Mouse (Mus musculus) intestine, postnatal 0 days (tissue): Measurements from ENCODE around the gene Xkr7. TPM values are rescaled to one million over a fixed set of nuclear protein-coding genes. Genes with fewer than 3 reads are reported as not detected.

Experiments
- ATAC-seq: fragments of 200-750 bp; cut with Nextera tagmentation; 2 replicates; pipeline ENCODE4 v1.8.0; 2017; ENCODE audit warnings: mild to moderate bottlenecking, moderate TSS enrichment, moderate library complexity
- H3K27ac ChIP-seq: fragments of 300-500 bp; sonication (generic); 2 replicates; pipeline ENCODE4 v1.5.1; 2014; ENCODE audit warnings: mild to moderate bottlenecking, low read depth, low read length, moderate library complexity
- H3K27me3 ChIP-seq: fragments of 300-500 bp; sonication (generic); replicated peaks from 2 replicates; pipeline ENCODE4 v1.6.1; 2014; ENCODE audit warnings: low read length, mixed read lengths; ENCODE audit not compliant: control insufficient read depth, insufficient read depth
- H3K36me3 ChIP-seq: fragments of 300-500 bp; sonication (generic); 2 replicates; pipeline ENCODE4 v1.6.1; 2014; ENCODE audit warnings: mild to moderate bottlenecking, moderate library complexity; ENCODE audit not compliant: control insufficient read depth, insufficient read depth
- H3K4me1 ChIP-seq: fragments of 300-500 bp; sonication (generic); replicated peaks from 2 replicates; pipeline ENCODE4 v1.6.1; 2014; ENCODE audit warnings: antibody characterized with exemption, low read length, mixed read lengths; ENCODE audit not compliant: control insufficient read depth, insufficient read depth
- H3K4me2 ChIP-seq: fragments of 300-500 bp; sonication (generic); replicated peaks from 2 replicates; pipeline ENCODE4 v1.6.1; 2014; ENCODE audit warnings: low read depth, mild to moderate bottlenecking, moderate library complexity
- H3K4me3 ChIP-seq: fragments of 300-500 bp; sonication (generic); 2 replicates; pipeline ENCODE4 v1.5.1; 2014; ENCODE audit warnings: low read depth, low read length
- H3K9ac ChIP-seq: fragments of 300-500 bp; sonication (generic); 2 replicates; pipeline ENCODE4 v1.6.1; 2014; ENCODE audit warnings: mild to moderate bottlenecking, low read depth, low read length
- H3K9me3 ChIP-seq: fragments of 300-500 bp; sonication (generic); 2 replicates; pipeline ENCODE4 v1.6.1; 2016; ENCODE audit warnings: mixed run types; ENCODE audit not compliant: control insufficient read depth
- CTCF ChIP-seq: sonication (generic); IDR thresholded peaks from 2 replicates; pipeline ENCODE4 v1.5.1; 2016; ENCODE audit warnings: low read depth, mild to moderate bottlenecking, control low read depth, antibody characterized with exemption, moderate library complexity
- whole genome bisulfite sequencing: fragments of 180-500 bp; shearing (Covaris S2); extraction: QIAGEN DNeasy Blood & Tissue Kit; methylation state at CpG from one replicate; pipeline ENCODE4 v1.1.7; 2014; 5-methylcytosine and 5-hydroxymethylcytosine counted together
- polyA plus RNA-seq: library from polyadenylated mRNA; unstranded; fragments of >200 nt; fragmentation: Nextera tagmentation; extraction: Ambion mirVana; gene quantifications from 2 replicates; pipeline ENCODE4 v1.2.1, GENCODE M21; 2015

The Xkr7 gene
- polyA plus RNA-seq, 1 experiment from 2014 or later: not detected

DNA sequence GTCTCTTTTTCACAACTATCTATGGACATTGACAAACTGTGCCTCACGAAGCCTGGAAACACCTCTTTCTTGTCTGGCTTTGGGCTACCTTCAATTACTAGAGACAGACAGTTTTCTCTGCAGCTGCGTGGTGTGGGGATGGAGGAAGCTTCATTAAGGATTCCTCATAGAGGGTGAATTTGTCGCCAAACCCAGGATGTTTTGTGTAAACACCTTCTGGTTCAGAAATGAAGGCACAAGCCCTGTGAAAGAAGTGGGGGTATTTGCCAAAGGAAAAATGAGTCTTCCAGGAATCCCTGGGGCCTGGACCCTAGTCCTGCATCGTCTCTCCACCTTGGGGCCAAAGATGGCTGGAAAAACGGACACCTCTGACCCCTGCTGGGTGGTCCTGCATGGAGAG lies 14.9 kb upstream of the Xkr7 start:
- 39% methylated on average over 5 of the region's 5 CpGs for WGBS
- ATAC-seq: no peak
- Histone ChIP-seq H3K9me3 (no peaks in the 10 kb centered on the region), H3K27me3 (0 out of 2 replicates have a peak, but pooled peaks cover 5% of the 10 kb centered on the region), H3K9ac (no peak overlapping the region), H3K4me3 (no peak overlapping the region), H3K36me3 (peaks cover 3% of the 10 kb centered on the region; the same call in 1 of the 2 replicates), H3K27ac (no peak overlapping the region), H3K4me1 (peaks cover 7% of the 10 kb centered on the region), H3K4me2 (no peak overlapping the region)
- TF ChIP-seq CTCF: no peak

- Histone ChIP-seq H3K4me1 (peaks cover 2% of the 10 kb centered on the region), H3K9me3 (no peaks in the 10 kb centered on the region), H3K4me2 (no peak overlapping the region), H3K27ac (no peak overlapping the region), H3K4me3 (no peak overlapping the region), H3K9ac (no peak overlapping the region), H3K27me3 (0 out of 2 replicates have a peak, but pooled peaks cover 5% of the 10 kb centered on the region), H3K36me3 (no peaks in the 10 kb centered on the region)
- WGBS: 83% methylated on average over 3 of the region's 3 CpGs
- TF ChIP-seq CTCF: no peak
- no peak for ATAC-seq
These were observed 12.3 kb upstream of the Xkr7 start for GRCm38 (mm10) chr2:153019355-153019754.

DNA sequence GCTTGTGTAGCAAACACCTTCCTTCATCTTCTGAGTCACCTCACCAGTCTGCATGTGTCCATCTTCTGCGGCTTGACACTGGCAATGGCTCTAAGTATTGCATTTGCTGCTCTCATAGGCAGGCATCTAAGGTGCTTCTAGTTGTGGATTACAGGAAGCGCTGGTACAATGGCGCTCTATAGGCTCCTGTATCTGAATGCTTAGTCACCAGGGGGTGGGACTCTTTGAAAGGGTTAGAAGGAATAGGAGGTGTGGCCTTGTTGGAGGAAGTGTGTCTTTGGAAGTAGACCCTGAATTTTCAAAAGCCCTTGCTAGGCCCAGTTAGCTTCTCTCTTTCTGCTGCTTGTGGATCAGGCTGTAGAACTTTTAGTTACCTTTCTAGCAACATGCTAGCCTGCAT lies 10.5 kb upstream of the Xkr7 start:
- Histone ChIP-seq H3K4me3 (no peak overlapping the region), H3K36me3 (no peaks in the 10 kb centered on the region)
- 72% methylated on average over 3 of the region's 3 CpGs for WGBS

DNA sequence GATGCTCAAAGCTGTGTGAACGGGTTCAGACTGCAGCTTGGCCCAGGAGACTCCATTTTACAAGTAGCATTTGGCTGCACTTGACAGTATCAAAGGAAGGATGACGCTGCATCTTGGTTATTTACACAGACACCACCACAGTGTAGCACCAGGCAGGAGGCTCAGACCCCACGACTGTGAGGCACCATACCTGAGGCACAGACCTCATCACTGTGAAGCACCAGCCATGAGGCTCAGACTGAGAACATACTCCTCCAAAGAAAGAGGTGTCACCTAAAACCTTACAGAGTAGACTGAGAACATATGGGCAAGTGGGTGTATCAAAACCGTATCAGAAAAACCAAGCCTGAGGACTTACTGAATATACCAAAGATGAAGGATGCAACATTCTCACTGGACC lies 8.8 kb upstream of the Xkr7 start:
- Histone ChIP-seq H3K9me3 (no peaks in the 10 kb centered on the region), H3K36me3 (no peaks in the 10 kb centered on the region), H3K27me3 (0 out of 2 replicates have a peak, but pooled peaks cover 5% of the 10 kb centered on the region), H3K4me2 (no peak overlapping the region), H3K4me1 (no peaks in the 10 kb centered on the region), H3K27ac (no peak overlapping the region), H3K4me3 (no peak overlapping the region), H3K9ac (no peak overlapping the region)
- no peak for TF ChIP-seq CTCF
- 52% methylated on average over 4 of the region's 4 CpGs for WGBS
- no peak for ATAC-seq

More for the DNA sequence above, 10.5 kb upstream of the Xkr7 start:
- H3K9ac ChIP-seq: no peak overlapping the region
- no peaks in the 10 kb centered on the region for H3K9me3 ChIP-seq
- H3K27me3 ChIP-seq: 0 out of 2 replicates have a peak, but pooled peaks cover 3% of the 10 kb centered on the region
- no peak overlapping the region for H3K27ac ChIP-seq
- H3K4me1 ChIP-seq: no peaks in the 10 kb centered on the region
- H3K4me2 ChIP-seq: no peak overlapping the region
- no peak for ATAC-seq
- no peak for TF ChIP-seq CTCF

DNA sequence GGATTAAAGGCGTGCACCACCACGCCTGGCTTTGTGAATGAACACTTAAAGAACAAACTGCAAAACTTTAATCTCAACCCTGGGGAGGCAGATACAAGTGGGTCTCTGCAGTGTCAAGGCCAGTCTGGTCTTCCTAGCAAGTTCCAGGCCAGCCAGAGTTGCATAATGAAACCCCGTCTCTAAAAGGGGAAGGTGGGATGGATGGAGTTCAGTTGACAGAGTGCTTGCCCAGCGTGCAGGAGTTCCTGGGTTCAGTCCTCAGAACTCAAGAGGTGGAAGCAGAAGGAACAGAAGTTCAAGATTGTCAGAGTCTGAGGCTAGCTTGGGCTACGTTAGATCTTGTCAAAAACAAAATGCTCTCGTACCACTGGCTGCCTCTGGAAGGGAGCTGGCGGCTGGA lies 5.6 kb upstream of the Xkr7 start:
- Histone ChIP-seq H3K27ac (no peak overlapping the region), H3K9ac (no peak overlapping the region), H3K4me3 (no peak overlapping the region), H3K4me1 (no peaks in the 10 kb centered on the region), H3K4me2 (no peak overlapping the region), H3K27me3 (peaks cover 12% of the 10 kb centered on the region), H3K36me3 (no peaks in the 10 kb centered on the region), H3K9me3 (no peaks in the 10 kb centered on the region)
- no peak for TF ChIP-seq CTCF
- ATAC-seq: no peak
- whole genome bisulfite sequencing: 74% methylated on average over 7 of the region's 7 CpGs

DNA sequence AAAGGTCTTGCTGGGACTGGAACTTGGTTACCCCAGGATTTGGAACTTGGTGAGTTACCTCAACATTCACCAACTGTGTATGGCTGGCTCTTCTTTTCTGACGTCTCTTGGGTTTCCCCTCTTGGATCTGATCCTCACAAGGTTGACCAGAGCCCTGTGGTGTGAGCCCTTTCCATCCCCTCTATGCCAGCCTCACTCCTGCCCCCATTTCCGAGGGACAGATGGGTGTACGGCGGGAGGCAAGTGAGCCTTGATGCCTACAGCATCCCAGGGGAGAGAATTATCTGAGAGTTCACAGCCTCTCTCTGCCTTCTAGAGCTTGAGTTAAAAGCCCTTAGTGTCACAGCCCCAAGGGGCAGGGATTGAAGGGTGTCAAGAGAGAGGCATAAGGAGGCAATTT lies 4.2 kb upstream of the Xkr7 start:
- Histone ChIP-seq H3K4me1 (no peaks in the 10 kb centered on the region), H3K9me3 (no peaks in the 10 kb centered on the region), H3K4me3 (no peak overlapping the region), H3K9ac (no peak overlapping the region), H3K36me3 (no peaks in the 10 kb centered on the region), H3K27ac (no peak overlapping the region), H3K4me2 (no peak overlapping the region), H3K27me3 (peaks cover 27% of the 10 kb centered on the region)
- WGBS: 46% methylated on average over 4 of the region's 4 CpGs
- no peak for ATAC-seq
- no peak for TF ChIP-seq CTCF

GRCm38 (mm10) chr2:153030422-153030821 lies 1.2 kb upstream of the Xkr7 start:
- no peaks in the 10 kb centered on the region for H3K4me1 ChIP-seq
- no peak overlapping the region for H3K4me2 ChIP-seq
- H3K27me3 ChIP-seq: peaks cover 40% of the 10 kb centered on the region
- H3K36me3 ChIP-seq: no peaks in the 10 kb centered on the region
- no peak overlapping the region for H3K4me3 ChIP-seq
- TF ChIP-seq CTCF: no peak
- no peak overlapping the region for H3K9ac ChIP-seq
- no peaks in the 10 kb centered on the region for H3K9me3 ChIP-seq
- ATAC-seq: no peak
- no peak overlapping the region for H3K27ac ChIP-seq
- WGBS: 36% methylated on average over 4 of the region's 4 CpGs
